Mouse (Mus musculus) spleen, adult 2 months (tissue): ENCODE measurements around the gene Npc1l1. TPM values are rescaled to one million over a fixed set of nuclear protein-coding genes. Genes with fewer than 3 reads are reported as not detected.
A peak's percentile ranks its signal among the peaks of the same experiment; 100 is the strongest.

ENCODE experiments used
- DNase-seq, 2 experiments: peaks; one replicate each; pipeline versions ENCODE4 v3.0.0 to v3.0.0-alpha.2; 2012 to 2021; ENCODE audit warnings: low spot score in 2 of 2, low read depth in 1 of 2
- H3K27ac ChIP-seq: fragments of 200-500 bp; 2 replicates; pipeline ENCODE4 v1.5.1; 2012; ENCODE audit warnings: low read length, inconsistent platforms; ENCODE audit not compliant: insufficient read depth
- H3K27me3 ChIP-seq: fragments of 200-500 bp; 2 replicates; pipeline ENCODE4 v1.6.1; 2012; ENCODE audit warnings: mild to moderate bottlenecking, moderate library complexity, low read length, inconsistent platforms; ENCODE audit not compliant: control insufficient read depth, insufficient read depth
- H3K36me3 ChIP-seq: fragments of 200-500 bp; 2 replicates; pipeline ENCODE4 v1.6.1; 2012; ENCODE audit warnings: mild to moderate bottlenecking, low read length, inconsistent platforms; ENCODE audit not compliant: control insufficient read depth, insufficient read depth
- H3K4me1 ChIP-seq: fragments of 200-500 bp; 2 replicates; pipeline ENCODE4 v1.6.1; 2011; ENCODE audit warnings: inconsistent platforms; ENCODE audit not compliant: control insufficient read depth, insufficient read depth, insufficient read length
- H3K4me3 ChIP-seq: fragments of 200-500 bp; 2 replicates; pipeline ENCODE4 v1.5.1; 2011; ENCODE audit warnings: mild to moderate bottlenecking, inconsistent platforms; ENCODE audit not compliant: insufficient read depth, insufficient read length; ENCODE audit errors: extremely low read depth
- CTCF ChIP-seq: fragments of 200-500 bp; IDR thresholded peaks from 2 replicates; pipeline ENCODE4 v1.5.1; 2011; ENCODE audit warnings: mild to moderate bottlenecking, inconsistent platforms; ENCODE audit not compliant: insufficient read depth, insufficient read length, insufficient replicate concordance; ENCODE audit errors: extremely low read depth
- POLR2A ChIP-seq: fragments of 200-500 bp; IDR thresholded peaks from 2 replicates; pipeline ENCODE4 v1.6.1; 2011; ENCODE audit warnings: low read depth, low read length, inconsistent platforms
- WGBS: fragments of 180-500 bp; shearing (Covaris S2); methylation state at CpG from one replicate; pipeline ENCODE4 v1.1.7; 2018; 5-methylcytosine and 5-hydroxymethylcytosine counted together
- polyA plus RNA-seq: library from polyadenylated mRNA; depleted of rRNA; stranded (reverse); fragments of >200 nt; gene quantifications from 2 replicates; pipeline ENCODE4 v1.2.3, GENCODE M21; 2012; rRNA removed

Npc1l1 gene
- polyA plus RNA-seq, result 0.19 and 0.21 TPM in 2 replicates

DNA sequence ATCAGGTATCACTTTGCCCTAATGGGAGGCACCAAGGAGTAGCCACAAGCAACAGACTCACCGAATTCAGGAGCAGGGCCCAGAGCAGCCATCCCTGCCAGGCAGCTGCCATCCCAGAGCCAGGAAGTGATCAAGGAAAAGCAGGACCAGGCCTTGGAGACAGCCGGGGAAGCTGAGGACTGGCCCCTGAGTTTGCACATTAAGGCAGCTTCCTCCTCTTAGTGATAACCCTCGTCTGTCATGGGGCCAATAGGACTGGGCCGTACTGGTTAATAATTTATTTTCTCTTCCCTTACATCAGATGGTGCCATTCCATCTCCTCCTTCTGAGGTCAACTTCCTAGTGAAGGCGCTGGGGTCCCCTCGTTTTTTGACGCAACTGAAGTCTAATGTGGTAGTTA is at the start of gene Npc1l1:
Gene Npc1l1 (minus strand): TSS at position 132 of the 400 bp plus-strand sequence.
- no peaks in the 10 kb centered on the region for H3K4me1 ChIP-seq
- no peak within 1 kb of the TSS for H3K27ac ChIP-seq
- H3K4me3 ChIP-seq, result no peak within 1 kb of the TSS
- no peaks in the 10 kb centered on the region for H3K27me3 ChIP-seq
- 85% methylated on average over 7 of the region's 7 CpGs for WGBS
- DNase-seq, result no peak
- H3K36me3 ChIP-seq, result no peaks in the 10 kb centered on the region
- TF ChIP-seq POLR2A (no peak), CTCF (no peak)

DNA sequence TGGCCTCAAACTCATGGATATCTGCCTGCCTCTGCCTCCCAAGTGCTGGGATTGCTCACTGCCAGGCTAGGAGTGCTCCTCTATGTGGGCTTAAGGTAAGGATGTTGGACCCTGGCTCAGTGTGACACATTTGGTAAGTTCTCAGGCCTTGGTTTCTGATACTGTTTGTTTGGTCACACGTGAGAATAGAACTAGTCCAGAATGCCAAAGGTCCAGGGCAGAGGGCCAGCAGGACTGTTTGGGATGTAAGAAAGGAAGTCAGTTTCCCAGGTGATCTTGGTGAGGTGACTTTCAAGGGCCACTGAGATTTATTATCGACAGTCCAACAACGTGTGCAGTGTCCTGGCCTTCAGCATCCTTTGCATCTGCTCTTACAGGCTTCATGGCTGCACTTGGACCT is 46.5 kb upstream of the Npc1l1 start:
- Histone ChIP-seq H3K4me3 (no peak overlapping the region), H3K27me3 (no peaks in the 10 kb centered on the region), H3K27ac (no peak overlapping the region), H3K36me3 (peaks cover 3% of the 10 kb centered on the region; the same call in 1 of the 2 replicates), H3K4me1 (peaks cover 4% of the 10 kb centered on the region; the same call in 1 of the 2 replicates)
- no peak for DNase-seq
- 92% methylated on average over 3 of the region's 3 CpGs for WGBS
- TF ChIP-seq POLR2A (no peak), CTCF (no peak)

DNA sequence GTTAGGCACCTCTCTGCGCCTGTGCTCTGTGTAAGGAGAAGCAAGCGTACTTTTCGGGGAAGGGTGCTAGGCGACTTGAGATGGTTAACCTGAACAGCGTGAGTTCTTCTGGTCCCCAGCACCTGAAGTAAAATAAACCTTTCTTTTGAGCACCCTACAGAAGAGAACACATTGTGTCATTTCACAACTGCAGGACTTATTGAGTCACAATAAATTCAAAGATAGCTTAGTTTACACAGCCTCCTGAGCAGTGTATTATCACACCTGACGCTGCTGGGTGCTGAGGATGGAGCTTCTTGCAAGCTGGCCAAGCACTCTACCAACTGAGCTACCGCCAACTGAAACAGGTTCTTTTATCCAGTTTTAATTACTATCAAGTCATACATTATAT is 45.1 kb upstream of the Npc1l1 start:
- 36% methylated on average over 7 of the region's 7 CpGs for WGBS
- H3K4me3 ChIP-seq, result peak overlapping the region; percentile 35
- TF ChIP-seq POLR2A, result no peak
- TF ChIP-seq CTCF, result no peak

DNA sequence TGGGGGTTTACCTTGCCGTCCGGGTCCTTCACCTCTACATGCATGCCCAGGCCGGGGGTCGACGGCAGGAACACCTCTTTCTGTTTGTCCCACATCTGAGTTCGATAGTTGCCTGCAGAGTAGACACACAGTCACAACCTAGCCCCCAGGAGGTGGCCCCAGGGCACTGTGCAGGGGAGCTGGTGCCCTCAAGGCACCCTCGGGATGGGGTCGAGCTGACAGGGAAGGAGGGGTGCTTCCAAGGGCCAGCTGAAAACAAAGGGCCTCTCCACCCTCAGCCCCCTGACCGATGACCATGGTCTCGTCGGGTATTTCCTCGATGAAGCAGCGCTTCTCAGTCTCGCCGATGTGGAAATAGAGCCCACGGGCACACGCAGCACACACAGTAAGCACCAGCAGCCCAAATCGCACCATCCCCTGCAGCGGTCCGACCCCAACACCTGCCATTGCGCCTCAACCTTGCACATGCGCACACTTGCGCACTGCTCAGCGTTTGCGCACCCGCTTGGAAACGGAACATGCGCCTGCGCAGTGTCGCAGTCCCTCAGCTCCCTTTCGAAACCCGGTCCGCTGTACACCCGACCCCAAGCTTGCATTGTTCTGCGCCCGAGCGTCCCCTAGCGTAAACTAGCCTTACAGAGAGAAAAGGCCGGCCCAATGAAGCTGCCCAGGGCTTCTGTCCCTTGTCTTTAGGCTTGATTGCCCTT is 44.6 kb upstream of the Npc1l1 start, which contains the start of gene Tmed4:
Gene Tmed4 (minus strand): TSS at position 484 of the 707 bp plus-strand sequence.
- Histone ChIP-seq H3K4me1 (peaks cover 4% of the 10 kb centered on the region; the same call in 1 of the 2 replicates), H3K27me3 (no peaks in the 10 kb centered on the region), H3K27ac (peak within 1 kb of the TSS; percentile 46), H3K4me3 (peak within 1 kb of the TSS; percentile 87), H3K36me3 (peaks cover 5% of the 10 kb centered on the region; the same call in 1 of the 2 replicates)
- under 1% methylated on average over 39 of the region's 39 CpGs for WGBS
- DNase-seq, result peak; percentile 93 to 99
- TF ChIP-seq CTCF, result peak; percentile 47; the same call in 1 of the 2 replicates
- peak; percentile 93 for TF ChIP-seq POLR2A

More for the DNA sequence above, 45.1 kb upstream of the Npc1l1 start:
- Histone ChIP-seq H3K27me3 (no peaks in the 10 kb centered on the region), H3K36me3 (peaks cover 5% of the 10 kb centered on the region; the same call in 1 of the 2 replicates), H3K4me1 (peaks cover 4% of the 10 kb centered on the region; the same call in 1 of the 2 replicates), H3K27ac (peak overlapping the region; percentile 46; the same call in 1 of the 2 replicates)
- DNase-seq, result no peak

DNA sequence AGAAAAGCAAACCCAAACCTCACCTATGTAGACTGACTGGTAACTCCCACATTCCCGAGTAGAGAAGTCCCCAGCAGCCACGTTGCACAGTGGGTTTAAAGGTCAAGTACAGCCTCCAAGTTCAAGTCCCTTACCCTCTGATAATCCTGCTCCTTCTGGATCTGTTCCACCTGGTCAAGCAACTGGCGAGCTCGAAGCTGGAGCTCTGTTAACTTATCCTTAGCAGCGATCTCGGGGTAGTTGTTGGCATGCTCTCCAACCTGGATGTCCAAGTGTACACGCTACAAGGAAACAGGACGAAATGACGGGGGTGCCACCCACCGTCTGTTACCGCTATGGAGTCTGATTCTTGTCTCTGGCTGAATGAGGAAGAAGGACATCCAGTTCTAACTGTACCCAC is 43.7 kb upstream of the Npc1l1 start:
- H3K36me3 ChIP-seq, result peaks cover 5% of the 10 kb centered on the region; the same call in 1 of the 2 replicates
- DNase-seq, result no peak
- H3K4me3 ChIP-seq, result peak overlapping the region; percentile 2
- peaks cover 4% of the 10 kb centered on the region; the same call in 1 of the 2 replicates for H3K4me1 ChIP-seq
- no peak for TF ChIP-seq POLR2A
- no peak for TF ChIP-seq CTCF
- no peak overlapping the region for H3K27ac ChIP-seq
- H3K27me3 ChIP-seq, result no peaks in the 10 kb centered on the region
- WGBS, result 29% methylated on average over 11 of the region's 11 CpGs

DNA sequence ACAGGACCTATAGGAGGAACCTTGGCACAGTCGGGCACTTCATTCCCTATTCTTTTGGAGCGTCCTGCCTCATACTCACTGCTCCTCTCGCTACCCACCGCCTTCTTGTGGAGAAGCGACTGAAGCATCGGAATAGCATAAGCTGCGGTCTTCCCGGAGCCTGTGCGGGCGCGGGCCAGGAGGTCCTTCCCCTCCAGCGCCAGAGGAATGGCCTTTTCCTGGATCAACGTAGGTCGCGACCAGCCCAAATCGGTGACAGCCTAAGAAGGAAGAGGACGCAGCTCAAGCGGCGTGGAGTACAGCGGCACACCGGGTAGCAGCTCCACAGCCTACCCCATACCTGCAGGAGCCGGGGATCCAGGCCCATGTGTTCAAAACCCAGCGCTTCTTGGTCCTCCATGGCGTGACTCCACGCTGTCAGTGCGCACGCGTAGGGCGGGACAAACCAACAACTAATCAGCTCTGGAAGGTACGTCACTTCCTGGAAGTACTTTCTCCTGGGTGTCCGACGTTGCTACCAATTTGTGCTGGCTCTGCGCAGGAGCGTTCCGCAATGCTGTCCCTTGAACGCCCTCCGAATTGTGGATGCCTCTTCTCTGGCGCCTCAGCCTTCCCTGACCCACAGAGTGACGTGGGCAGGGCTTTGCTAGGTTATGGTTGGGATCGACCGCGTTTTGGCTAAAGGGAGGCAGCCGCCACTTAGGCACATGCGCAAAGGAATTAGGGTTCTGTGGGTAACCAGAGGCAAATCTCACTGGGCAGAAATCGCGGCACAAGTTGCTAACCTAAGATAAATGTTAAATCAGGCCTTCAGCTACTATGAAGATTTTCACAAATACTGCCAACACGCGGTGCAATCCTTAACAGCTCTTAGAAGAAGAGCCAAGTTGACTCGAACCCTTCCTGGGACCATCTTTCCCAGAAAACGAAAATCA is 37.6 kb upstream of the Npc1l1 start, which contains the start of gene Ddx56:
Gene Ddx56 (minus strand): TSS at position 453 of the 935 bp plus-strand sequence.
- peak within 1 kb of the TSS; percentile 85 for H3K4me3 ChIP-seq
- H3K27ac ChIP-seq, result peak within 1 kb of the TSS; percentile 84
- peaks cover 6% of the 10 kb centered on the region; the same call in 1 of the 2 replicates for H3K4me1 ChIP-seq
- peak; percentile 86 to 91 for DNase-seq
- 1% methylated on average over 50 of the region's 50 CpGs for WGBS
- TF ChIP-seq CTCF (no peak), POLR2A (peak; percentile 63)
- H3K27me3 ChIP-seq, result no peaks in the 10 kb centered on the region
- H3K36me3 ChIP-seq, result peaks cover 29% of the 10 kb centered on the region
